Mouse (Mus musculus) Muller cell, postnatal 12 days (primary cell): ENCODE data around the gene Tcerg1l.

Experiments
- DNase-seq: peaks from one replicate; pipeline ENCODE4 v3.0.0-alpha.2; 2015; ENCODE audit errors: inconsistent ontology term

The Tcerg1l gene

DNA sequence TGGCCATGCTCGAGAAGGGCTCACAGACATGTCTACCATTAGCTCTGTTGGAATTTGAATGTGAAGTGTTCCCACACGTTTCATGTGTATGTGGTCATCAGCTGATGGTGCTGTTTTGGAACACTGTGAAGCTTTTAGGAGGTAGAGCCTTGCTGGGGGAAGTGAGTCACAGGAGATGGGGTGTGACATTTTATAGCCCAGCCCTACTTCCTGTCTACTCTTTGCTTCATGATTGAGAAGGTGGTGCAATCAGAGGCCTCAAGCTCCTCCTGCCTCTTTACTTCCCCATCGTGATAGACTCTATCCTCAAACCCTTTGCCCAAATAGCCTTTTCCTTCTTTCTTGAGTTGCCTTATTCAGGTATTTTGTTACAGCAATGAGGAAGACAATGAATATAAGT, 173.3 kb downstream of the Tcerg1l start:
- DNase-seq = no peak

DNA sequence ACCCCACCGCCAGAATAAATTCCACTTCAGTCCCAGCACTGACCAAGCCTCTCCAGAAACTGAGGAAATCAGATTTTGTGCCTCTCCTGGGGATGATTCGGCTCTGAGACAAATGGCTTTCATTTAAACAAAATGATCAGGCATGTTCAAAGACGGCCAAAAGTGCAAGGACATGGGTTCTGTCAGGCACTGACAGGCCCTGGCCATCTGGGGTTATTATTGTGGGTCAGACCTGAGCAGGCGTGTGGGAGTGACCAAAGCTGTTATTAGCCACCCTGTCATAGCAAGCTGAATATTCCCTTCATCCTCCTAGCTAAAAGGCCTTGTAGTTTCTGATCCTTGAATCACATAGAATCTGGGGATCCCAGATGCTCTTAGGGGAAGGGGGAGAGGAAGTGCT, 174.6 kb downstream of the Tcerg1l start:
- DNase-seq = no peak

DNA sequence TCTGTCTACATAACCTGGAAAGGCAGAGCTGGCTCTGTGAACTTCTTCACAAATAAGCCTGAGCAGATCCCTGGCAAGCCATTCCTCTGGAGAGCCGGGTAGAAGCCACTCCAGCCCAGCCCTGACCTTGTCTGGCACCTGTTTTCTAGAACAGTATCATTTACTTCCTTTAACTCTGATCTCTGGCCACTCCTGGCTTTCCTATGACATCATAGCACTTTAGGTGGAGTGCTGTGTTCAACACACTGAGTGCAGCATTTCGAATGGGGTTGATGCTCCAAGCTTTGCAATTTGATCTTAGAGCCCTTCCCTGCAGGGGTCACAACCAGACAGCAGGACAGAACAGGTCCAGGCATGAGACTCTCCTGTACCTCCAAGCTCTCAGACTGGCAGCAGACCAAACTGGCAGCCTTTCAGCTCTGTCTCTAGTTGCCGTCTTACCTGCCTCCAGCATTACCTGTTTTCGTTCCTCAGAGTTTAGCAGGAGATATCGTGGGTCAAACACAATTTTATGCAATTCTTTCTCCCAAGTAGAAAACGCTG, 179.9 kb downstream of the Tcerg1l start:
- DNase-seq = no peak

DNA sequence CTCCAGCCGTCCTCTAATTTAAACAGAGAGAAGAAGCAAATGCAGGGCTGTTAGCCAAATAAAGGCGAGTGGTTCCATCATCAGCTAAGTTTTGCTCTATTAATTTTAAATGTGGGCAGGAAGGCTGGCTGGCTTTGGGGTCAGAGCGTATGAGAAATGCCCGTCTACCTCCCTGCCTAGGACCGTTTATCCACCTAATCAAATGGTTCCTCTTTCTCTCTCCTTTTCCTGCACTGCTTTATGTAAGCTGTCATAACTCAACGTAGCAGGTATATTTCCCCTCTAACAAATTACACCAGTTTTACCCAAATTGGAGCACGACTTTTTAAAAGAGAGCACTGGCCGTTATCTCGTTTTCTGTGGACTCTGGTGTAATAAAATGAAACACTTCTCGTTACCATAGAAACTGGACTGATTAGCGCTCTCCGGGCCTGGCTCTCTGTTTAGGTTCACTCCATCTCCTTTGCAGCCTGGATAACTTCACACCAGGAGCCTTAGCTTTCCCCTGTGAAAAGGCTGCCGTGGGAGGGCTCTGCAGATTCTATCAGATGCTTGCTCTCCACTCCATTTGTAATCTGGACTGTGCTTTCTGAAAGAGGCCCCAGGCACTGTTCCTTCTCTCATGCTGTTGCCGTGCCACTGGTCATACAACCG, 182.2 kb downstream of the Tcerg1l start:
- DNase-seq = no peak

DNA sequence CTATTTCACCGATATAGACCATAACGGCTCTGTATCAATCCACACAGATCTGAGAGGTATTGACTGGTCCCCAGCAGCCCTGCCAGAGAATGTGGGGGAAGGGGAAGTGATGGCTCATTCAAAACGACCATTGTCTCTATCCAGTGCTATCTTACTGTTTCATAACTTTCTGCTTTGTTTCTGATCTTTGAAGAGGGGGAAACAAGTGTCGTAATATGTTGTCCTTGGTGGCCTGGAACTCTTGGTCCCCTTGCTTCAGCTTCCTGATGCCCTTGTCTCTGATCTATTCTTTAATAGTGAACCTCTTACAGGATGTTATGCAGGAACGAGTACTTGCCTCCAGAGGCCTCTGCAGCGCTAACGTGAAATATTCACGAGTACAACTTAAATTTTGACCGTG, 182.8 kb downstream of the Tcerg1l start:
- no peak for DNase-seq

DNA sequence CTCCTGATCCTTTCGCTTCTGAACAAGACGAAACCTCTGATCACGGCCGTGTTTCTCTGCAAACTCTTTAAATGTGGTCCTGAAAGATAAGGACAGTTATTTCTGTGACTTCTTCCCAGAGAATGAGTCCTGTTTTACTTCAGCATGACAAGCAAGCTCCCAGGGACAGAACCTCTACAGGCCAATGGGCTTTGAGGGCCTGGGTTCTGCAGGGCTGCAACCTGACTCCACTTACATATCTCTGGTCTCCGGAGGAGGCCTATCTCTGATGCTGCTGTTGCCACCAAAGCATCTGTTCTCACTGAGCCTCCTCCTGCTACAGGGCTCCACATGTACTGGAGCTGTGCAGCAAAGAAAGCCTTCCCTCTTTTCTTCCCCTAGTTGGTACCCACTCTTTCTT, 187.8 kb downstream of the Tcerg1l start:
- DNase-seq = no peak

DNA sequence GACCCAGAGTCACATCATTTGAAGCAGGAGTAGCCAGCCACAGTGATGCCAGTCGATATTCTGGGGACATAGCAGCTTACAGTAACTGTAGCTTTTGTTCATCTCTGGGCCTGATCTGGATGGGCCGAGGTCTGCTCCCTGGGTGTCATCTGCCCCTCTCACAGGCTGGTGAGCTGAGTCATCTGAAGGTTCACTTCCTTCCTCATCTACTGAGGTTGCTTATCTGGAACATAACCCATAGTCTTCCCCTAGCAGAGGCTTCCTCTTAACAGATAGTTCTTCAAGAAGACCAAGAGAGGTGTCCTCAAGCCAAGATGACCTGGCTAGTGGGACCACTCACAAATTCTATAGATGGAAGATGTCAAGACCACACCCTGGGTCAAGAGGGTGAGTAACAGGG, 192.4 kb downstream of the Tcerg1l start:
- no peak for DNase-seq

DNA sequence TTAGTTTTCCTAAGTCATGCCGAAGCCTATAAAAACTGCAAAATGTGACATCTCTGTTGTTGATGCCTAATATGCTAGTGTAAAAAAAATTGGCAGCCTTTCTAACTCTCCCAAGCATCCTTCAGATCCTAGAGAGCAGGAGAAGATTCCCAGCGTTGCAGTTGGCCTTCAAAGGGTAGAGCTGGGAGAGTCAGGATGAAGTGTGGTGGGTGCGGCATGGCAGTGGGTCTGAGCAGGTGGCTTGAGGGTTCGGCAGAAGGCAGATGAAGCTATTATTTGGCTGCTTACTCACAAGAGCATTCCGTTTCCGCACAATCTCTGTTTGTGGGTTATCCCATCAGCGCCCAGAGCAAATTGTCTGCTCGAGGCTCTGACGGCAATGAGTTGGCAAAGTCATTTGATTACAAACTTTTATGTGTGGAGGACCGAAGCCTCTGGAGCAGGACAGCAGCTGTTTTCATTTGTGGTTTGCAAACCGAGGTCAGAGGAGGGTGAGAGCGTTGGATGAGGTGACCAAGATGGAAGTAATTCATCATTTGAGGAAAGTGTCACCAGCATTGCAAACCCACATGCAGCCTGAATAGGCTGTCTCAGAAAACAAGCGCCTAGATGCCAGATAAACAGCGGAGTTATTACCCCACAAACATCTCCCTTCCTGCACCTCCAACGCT, 195.2 kb downstream of the Tcerg1l start:
- no peak for DNase-seq

DNA sequence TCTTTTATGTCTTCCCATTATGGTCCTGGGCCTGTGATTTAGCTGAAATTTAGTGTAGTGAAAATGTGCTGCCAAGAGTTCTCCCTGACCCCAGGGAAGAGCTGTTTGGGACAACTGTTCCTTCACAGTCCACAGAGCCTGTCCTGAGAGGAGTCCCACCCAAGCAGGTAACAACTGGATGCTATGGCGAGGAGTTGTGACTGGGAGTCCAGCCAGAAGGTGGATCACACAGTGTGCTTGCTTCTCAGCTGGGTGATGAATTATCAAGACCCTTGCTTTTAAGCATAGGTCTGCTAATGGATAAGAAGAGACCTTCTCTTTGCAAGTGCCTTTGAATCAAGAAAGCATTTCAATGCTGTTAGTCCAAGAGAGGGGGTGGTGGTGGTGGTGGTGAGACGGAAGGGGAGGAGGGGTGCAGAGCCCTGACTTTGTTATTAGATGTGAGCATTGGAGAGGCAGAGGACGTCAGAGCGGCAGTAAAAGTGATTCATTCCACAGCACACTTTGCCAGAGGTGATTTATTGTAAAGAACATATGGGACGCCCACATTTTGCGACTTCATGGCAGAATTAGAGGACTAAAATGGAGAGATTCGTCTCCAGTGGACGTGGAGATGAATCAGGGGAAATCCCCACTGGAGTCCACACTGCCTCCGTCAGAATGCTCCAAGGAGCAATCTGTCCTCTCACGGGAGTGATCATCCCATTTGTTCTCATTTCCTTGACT, 198.0 kb downstream of the Tcerg1l start:
- no peak for DNase-seq

DNA sequence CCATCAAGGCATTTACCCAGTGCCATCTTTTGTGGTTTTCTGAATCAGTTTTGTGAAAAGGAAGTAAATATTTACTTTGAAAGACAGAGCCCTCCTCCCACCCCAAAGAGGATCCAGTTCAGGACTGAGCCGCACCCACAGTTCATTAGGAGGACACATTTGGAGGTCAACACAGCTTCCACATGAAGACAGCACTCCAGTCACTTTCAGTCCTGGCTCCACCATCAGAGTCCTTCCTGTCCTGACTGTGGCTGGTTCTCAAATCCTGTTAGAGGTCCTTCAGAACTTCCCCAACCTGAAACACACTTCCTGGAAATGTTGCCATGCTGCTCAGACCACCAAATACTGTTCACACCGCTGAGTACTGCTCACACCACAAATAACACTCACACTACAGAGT, 201.4 kb downstream of the Tcerg1l start:
- no peak for DNase-seq

DNA sequence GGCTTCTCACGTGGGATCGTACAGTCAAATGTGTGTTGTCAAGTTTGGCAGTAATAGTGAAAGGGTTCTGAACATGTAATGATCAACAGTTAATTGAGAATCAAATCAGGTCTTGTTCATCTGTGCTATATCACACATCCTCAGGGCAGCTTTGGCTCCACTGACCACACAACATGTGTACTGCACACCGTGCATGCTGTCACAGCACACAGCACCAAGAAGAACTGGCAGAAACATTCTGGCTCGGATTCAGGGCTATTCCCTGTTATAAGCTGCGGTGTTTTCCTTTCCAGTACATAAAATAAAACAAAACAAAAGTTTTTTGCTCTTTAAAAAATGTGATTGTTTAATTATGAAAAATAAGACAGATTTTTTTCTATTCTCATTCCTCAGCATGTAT, 213.3 kb downstream of the Tcerg1l start:
- no peak for DNase-seq

DNA sequence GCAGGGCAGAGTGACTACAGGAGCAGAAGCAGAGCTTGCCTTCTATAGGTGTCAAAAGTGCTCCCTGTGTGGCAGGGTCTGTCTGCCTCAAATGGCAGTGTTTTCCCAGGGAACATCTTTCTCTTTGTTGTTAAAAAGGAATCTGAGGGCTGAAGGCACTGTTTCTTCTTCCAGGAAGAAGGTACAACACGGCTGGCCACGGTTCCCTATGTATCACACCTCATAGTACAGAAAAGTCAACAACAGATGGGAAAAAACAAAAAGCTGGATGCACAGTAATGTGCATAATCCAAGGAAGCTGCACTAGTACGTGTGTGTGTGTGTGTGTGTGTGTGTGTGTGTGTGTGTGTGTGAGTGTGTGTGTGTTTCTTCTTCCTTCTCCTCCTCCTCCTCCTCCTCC, 215.3 kb downstream of the Tcerg1l start:
- DNase-seq = no peak

DNA sequence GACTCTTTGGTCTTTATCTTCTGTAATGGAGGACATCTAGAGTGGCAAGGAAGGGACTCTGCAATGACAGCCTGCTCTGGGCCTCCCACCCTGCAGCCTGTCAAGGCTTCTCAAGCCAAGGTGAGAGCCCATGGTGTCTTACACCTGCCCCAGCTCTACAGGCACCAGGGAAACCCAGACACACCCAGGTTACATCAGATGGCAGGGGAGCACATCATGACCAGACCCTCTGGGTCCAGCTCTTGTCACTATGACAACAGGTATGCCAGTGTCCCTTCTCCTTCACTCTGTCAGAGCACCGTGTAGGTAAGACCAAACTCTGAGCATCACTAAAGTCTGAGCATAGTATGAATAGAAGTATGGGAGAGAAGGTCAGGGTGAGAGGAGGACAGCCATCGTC, 218.9 kb downstream of the Tcerg1l start:
- no peak for DNase-seq

DNA sequence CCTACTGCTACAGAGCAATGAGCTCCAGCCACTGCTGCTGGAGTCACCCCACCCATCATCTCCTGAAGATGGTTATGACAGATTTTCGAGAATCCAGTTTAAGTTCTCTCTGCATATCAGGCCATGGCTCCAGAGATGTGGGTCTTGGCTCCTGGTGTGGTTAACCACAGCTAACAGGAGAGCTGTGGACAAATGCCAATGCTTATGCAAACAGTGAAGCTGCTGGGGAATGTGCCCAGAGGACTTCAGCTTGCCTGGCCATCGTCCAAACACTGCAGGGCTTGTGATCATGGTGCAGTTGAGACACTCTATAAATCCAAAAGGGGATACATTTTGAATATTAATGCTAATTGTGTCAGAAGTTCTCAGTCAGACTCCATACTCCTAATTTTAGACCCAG, 221.5 kb downstream of the Tcerg1l start:
- DNase-seq = peak; percentile 89

DNA sequence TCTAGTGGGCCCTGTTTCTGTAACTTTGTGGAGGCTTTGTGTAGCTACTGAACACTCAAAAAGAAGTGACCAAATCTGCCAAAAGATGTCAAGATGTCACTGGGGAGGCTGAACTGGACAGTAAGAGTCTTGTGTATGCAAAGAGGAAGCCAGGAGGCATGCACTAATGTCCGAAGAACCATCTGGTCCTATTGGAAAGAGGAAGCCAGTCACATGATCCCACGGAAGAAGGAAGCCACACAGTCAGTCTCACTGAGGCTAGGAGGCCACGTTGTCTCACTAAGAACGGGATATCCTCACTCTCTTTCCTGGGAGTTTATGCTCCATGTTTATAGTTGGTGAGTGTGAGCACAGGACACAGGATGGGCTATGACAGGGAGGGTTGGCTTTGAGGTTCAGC, 227.1 kb downstream of the Tcerg1l start:
- DNase-seq = no peak
